Mouse (Mus musculus): ENCODE results near the gene 1300017J02Rik.

DNA sequence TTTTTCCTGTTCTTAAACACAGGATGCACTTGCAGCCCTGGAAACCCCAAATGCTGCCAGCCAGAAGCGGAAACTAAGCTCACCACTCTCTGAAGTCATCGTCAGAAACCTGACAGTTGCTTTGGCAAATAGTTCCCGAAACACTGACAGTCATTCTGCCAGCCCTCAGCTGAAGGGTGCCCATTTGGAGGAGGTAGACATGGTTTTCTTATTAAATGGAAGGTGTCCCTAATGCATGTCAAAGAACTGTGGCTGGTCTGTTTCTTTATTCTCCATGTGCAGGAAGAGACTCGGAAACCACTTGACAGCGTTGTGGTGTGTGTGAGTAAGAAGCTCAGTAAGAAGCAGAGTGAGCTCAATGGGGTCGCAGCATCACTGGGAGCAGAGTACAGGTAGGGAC, 27.8 kb upstream of the 1300017J02Rik start:
- TF ChIP-seq POLR2A (IDR thresholded peaks at IDR 0.05; ENCODE audit: control insufficient read depth in 1 of 2, insufficient read depth in 1 of 2, low read depth in 1 of 2, low read length in 2 of 2, poor library complexity in 1 of 2) (no peak), MAFK (IDR thresholded peaks at IDR 0.05; ENCODE audit: borderline replicate concordance, low read depth, low read length) (no peak), CHD1 (IDR thresholded peaks at IDR 0.05; ENCODE audit: low read depth, low read length) (no peak), HCFC1 (IDR thresholded peaks at IDR 0.05; ENCODE audit: low read depth, low read length) (no peak), RAD21 (IDR thresholded peaks at IDR 0.05; ENCODE audit: low read depth, low read length) (no peak)
